Mouse (Mus musculus): ENCODE results near the gene Gm11397. TPM values are rescaled to one million over a fixed set of nuclear protein-coding genes. Genes with fewer than 3 reads are reported as not detected.
"Not testable (repeated sequence)": the region's sequence is repeated elsewhere in the genome, so short reads cannot be mapped to it uniquely, and the experiment has no call there.

Gm11397 gene
- total RNA-seq (2014; rRNA removed) (not detected in 2 replicates), polyA plus RNA-seq (2015; fragmentation: Nextera tagmentation; extraction: Ambion mirVana) (not detected in 2 replicates)

DNA sequence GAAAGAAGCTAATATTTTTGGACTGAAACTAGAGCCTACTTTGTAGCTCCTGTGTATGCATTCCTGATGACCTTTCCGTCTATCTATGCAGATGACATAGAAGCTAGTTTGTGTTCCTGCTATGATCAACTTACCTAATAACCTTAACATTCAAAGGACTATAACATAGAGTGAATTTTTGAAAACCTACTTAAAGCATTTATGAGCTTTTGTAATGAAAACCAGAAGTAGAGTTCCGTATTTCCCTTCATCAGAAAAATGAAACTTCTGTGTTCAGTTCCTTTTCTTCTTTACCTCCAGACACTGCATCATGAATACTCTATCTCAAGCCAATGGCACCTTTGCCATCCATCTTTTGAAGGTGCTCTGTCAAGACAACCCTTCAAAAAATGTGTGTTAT, at the start of gene Gm11397:
Gene Gm11397, plus strand, starts transcription at position 301 of the 400 bp plus-strand sequence.
- H3K4me1 ChIP-seq (ENCODE audit: insufficient read depth, low read length); H3K4me3 ChIP-seq (ENCODE audit: low read length); H3K9me3 ChIP-seq (ENCODE audit: low read length); ATAC-seq; H3K9ac ChIP-seq (replicated peaks; ENCODE audit: low read length); H3K27ac ChIP-seq; H3K27me3 ChIP-seq (ENCODE audit: insufficient read depth, low read length); H3K4me2 ChIP-seq (ENCODE audit: low read depth, low read length); DNase-seq (ENCODE audit: low spot score); H3K36me3 ChIP-seq (ENCODE audit: insufficient read depth, low read length): not testable (repeated sequence)
- 93% methylated on average over 2 of the region's 2 CpGs for WGBS

DNA sequence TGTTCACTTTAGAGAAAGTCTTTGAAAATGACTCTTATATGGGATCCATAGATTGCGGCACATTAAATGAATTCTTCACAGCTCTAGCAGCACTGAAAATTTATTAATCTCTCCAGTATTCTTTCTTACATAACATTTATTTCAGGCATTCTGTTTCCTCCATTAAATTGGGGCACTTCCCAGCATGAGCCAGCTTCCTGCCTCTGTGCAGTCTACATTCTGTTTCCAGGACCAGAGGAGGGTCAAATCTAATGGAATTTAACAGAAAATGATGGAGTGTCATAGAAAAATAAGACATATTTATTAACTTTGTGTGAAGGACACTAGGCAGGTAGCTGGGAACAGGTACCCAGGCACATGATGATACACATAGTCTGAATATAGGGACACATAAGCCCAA, 38.9 kb upstream of the Gm11397 start:
- not testable (repeated sequence) for H3K4me2 ChIP-seq (ENCODE audit: low read depth, low read length); H3K27me3 ChIP-seq (ENCODE audit: insufficient read depth, low read length); H3K36me3 ChIP-seq (ENCODE audit: insufficient read depth, low read length); H3K9ac ChIP-seq (replicated peaks; ENCODE audit: low read length); H3K9me3 ChIP-seq (ENCODE audit: low read length); DNase-seq (ENCODE audit: low spot score); H3K4me1 ChIP-seq (ENCODE audit: insufficient read depth, low read length); H3K4me3 ChIP-seq (ENCODE audit: low read length); ATAC-seq; H3K27ac ChIP-seq
- WGBS, result no CpG with 5 or more reads among the region's 1 CpGs

DNA sequence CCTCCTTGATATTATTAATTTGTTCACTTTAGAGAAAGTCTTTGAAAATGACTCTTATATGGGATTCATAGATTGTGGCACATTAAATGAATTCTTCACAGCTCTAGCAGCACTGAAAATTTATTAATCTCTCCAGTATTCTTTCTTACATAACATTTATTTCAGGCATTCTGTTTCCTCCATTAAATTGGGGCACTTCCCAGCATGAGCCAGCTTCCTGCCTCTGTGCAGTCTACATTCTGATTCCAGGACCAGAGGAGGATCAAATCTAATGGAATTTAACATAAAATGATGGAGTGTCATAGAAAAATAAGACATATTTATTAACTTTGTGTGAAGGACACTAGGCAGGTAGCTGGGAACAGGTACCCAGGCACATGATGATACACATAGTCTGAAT, 37.2 kb downstream of the Gm11397 start:
- not testable (repeated sequence) for H3K9ac ChIP-seq (replicated peaks; ENCODE audit: low read length); DNase-seq (ENCODE audit: low spot score); H3K27ac ChIP-seq; H3K4me3 ChIP-seq (ENCODE audit: low read length); H3K4me1 ChIP-seq (ENCODE audit: insufficient read depth, low read length); H3K4me2 ChIP-seq (ENCODE audit: low read depth, low read length); H3K27me3 ChIP-seq (ENCODE audit: insufficient read depth, low read length); H3K36me3 ChIP-seq (ENCODE audit: insufficient read depth, low read length); ATAC-seq; H3K9me3 ChIP-seq (ENCODE audit: low read length)

Other genes with a start within 250 kb of the Gm11397 start
- not detected in 2 replicates for gene Serpinb9c, start 236.0 kb upstream of the Gm11397 start, total RNA-seq (2014; rRNA removed)
- gene Serpinb9c, start 236.0 kb upstream of the Gm11397 start, polyA plus RNA-seq (2015; fragmentation: Nextera tagmentation; extraction: Ambion mirVana), result not detected in 2 replicates
- not detected in 2 replicates for gene Serpinb9d, start 202.8 kb upstream of the Gm11397 start, total RNA-seq (2014; rRNA removed)
- not detected in 2 replicates for gene Serpinb9d, start 202.8 kb upstream of the Gm11397 start, polyA plus RNA-seq (2015; fragmentation: Nextera tagmentation; extraction: Ambion mirVana)
- not detected in 2 replicates for gene Serpinb9e, start 146.1 kb upstream of the Gm11397 start, total RNA-seq (2014; rRNA removed)
- not detected in 2 replicates for gene Serpinb9e, start 146.1 kb upstream of the Gm11397 start, polyA plus RNA-seq (2015; fragmentation: Nextera tagmentation; extraction: Ambion mirVana)
- not detected in 2 replicates for gene Serpinb9f, start 71.7 kb upstream of the Gm11397 start, total RNA-seq (2014; rRNA removed)
- gene Serpinb9f, start 71.7 kb upstream of the Gm11397 start, polyA plus RNA-seq (2015; fragmentation: Nextera tagmentation; extraction: Ambion mirVana), result not detected in 2 replicates
- gene Serpinb9g, start 89.0 kb downstream of the Gm11397 start, total RNA-seq (2014; rRNA removed), result not detected in 2 replicates
- gene Serpinb9g, start 89.0 kb downstream of the Gm11397 start, polyA plus RNA-seq (2015; fragmentation: Nextera tagmentation; extraction: Ambion mirVana), result not detected in 2 replicates